Mouse (Mus musculus) bone marrow macrophage, adult 2 months (primary cell): ENCODE data around the gene Odf2l.

Experiments
- CTCF ChIP-seq: IDR thresholded peaks from 2 replicates; pipeline ENCODE4 v1.5.1; 2012; ENCODE audit warnings: low read depth, mild to moderate bottlenecking, low read length, moderate library complexity
- POLR2A ChIP-seq: IDR thresholded peaks from 2 replicates; pipeline ENCODE4 v1.6.1; 2012; ENCODE audit warnings: mild to moderate bottlenecking, low read depth, low read length, borderline replicate concordance

DNA sequence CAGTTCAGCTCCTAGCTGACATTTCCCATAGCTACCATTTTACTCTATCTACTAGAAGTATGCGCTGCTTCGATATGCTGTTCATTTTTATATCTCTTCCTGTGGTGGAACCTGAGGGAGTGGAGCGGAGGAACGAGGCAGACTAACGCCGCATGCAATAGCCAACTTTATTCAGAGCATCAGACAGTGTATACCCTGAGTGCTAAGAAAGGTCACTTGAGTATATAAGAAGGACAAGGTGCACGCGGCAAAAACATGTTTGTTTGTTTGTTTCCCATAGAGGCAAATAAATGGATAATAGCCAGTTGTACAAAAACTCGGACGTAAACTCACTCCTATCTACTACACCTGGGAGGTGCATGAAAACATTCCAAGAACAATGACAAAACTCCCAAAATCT lies 751 bp upstream of the Odf2l start:
- no peak for TF ChIP-seq CTCF
- TF ChIP-seq POLR2A, result no peak
